Mouse (Mus musculus) heart, postnatal 10 days (tissue): ENCODE data around the gene Hoxa6. TPM values are rescaled to one million over a fixed set of nuclear protein-coding genes. Genes with fewer than 3 reads are reported as not detected.
A peak's percentile ranks its signal among the peaks of the same experiment; 100 is the strongest.

Source experiments
- DNase-seq, 2 experiments: peaks; one replicate each; pipeline ENCODE4 v3.0.0; 2021
- intact Hi-C: fragments of 180-260 bp; cut with DNase I; formaldehyde crosslinking; loops from one replicate; pipeline ENCODE4 v1.15.1; 2025
- total RNA-seq, 2 experiments: library from RNA; stranded (reverse); gene quantifications; 2 replicates each; pipeline ENCODE4 v1.2.3; 2021

Hoxa6 gene
- total RNA-seq, 2 experiments from 2014 or later, result not detected

- intact Hi-C loops, result no loop called here
- peak in 1 of 2 experiments; percentile 29 for DNase-seq
These were observed 20.2 kb upstream of the Hoxa6 start for GRCm38 (mm10) chr6:52228475-52229465.

DNA sequence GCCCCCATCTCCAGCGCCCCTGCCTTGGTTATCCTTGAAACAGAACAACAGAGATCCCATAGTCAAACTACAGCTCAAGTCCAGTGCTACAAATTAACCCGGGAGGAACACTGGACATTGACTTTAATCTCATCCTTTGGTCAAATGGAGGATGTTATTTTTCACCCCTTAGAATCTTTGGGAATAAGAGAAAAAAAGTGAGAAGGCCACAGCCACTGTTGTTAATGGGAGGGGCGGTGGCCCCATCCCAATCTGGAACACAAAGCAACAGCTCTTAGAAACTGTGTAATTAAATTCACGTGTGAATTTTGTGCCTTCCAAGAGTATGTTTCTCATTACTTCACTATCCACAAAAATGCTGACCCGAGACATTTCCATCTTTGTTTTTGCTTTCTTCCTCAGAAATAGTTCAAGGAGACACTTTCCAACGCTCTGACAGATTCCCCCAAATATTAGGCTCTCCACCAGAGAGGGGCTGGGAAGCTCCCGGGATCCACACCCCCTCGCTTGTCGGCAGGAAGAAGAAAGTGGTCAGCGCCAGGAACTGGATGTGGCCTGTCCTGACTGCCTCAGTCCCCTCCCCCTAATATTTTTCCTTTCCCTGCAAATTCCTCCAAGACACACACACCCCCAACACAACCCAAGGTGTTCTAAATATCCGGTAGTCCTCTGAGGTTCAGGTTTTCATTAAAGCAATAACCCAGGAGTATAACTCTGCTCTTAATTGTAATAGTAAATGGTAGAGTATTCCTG, 19.1 kb upstream of the Hoxa6 start:
- intact Hi-C loops, result no loop called here
- no peak for DNase-seq

- intact Hi-C loops, result no loop called here
- DNase-seq, result peak; percentile 23 to 24
These were observed 18.2 kb upstream of the Hoxa6 start for GRCm38 (mm10) chr6:52226569-52227257.

GRCm38 (mm10) chr6:52225612-52226568, 17.4 kb upstream of the Hoxa6 start:
- intact Hi-C loops, result no loop called here
- peak in 1 of 2 experiments; percentile 26 for DNase-seq

DNA sequence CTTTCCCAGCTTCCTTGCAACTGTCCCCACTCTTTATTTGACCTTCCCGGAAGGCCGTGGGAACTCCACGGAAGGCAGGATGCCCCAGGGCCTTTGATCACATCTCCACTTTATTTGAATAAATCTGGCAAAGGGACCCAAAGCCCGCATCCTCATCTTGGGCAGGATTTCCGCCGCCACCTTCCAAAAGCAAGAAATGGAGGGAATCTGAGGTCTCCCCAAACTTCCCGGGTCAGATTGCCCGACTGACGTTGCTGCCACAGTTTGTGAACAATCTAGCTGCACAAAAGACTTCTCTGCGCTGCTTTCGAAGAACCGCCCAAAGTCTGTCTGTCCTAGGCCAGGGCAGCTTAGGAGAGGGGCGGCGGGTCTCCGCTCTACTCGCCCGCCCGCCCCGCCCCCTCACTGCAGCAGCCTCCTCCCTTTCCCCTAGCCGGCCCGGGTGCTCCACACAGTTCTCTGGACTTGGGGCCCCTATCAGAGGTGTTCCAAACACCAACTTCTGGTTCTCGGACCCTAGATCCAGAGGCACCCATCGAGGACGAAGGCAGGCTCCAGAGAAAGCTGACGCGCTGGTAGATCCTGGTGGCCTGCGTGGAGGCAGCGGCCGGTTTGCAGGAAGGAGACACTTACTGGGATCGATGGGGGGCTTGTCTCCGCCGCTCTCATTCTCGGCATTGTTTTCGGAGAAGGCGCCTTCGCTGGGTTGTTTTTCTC, 16.5 kb upstream of the Hoxa6 start:
- DNase-seq, result no peak
- intact Hi-C loops, result loop anchor here (5.0 kb wide), 2 partner anchors 353 to 1043 kb away; no protein-coding TSS in a partner anchor

DNA sequence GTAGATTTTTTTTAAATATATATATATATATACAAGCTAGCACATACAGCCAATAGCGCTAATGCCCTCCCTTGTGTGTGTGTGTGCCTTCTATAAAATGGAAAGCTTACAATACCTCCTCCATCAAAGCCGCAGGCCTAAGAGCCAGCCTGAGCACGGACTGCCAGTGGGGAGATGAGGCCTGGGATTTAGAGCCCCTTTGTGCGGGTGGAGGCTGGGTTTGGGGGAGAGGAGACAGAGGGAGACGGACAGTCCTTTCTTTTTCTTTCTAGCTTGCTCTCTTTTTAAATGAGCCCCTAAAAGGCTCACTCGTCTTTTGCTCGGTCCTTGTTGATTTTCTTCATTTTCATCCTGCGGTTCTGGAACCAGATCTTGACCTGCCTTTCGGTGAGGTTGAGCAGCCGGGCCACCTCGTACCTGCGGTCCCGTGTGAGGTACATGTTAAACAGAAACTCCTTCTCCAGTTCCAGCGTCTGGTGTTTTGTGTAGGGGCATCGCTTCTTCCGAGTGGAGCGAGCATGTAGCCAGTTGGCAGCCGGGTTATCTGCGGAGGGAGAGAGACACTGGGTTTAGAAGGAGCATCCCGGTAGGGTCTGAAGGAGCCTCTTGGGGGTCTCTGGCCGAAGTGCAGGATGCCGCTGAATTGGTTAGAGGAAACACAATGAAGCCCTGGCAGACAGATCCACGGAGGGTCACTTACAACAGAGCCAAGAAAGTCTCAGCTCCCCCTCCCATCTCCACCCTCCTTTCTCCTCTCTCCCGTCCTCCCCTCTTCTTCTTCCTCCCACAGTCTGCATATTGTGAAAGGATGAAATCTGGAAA, 15.6 kb upstream of the Hoxa6 start:
- no peak for DNase-seq
- intact Hi-C loops, result loop anchor here (5.0 kb wide), 2 partner anchors 352 to 1042 kb away; no protein-coding TSS in a partner anchor

- intact Hi-C loops, result loop anchor here (5.0 kb wide), 2 partner anchors 350 to 1040 kb away; no protein-coding TSS in a partner anchor
- no peak for DNase-seq
These were observed 14.2 kb upstream of the Hoxa6 start for GRCm38 (mm10) chr6:52222729-52223128.

- DNase-seq, result no peak
These were observed 13.6 kb upstream of the Hoxa6 start for GRCm38 (mm10) chr6:52221993-52222685.

GRCm38 (mm10) chr6:52221337-52221992, 12.9 kb upstream of the Hoxa6 start, which contains the start of gene Hoxa7:
Hoxa7 (minus strand) TSS chr6:52221854.
- intact Hi-C loops, result loop anchor here (2.0 to 5.0 kb wide), 3 partner anchors 349 to 1039 kb away; no protein-coding TSS in a partner anchor
- peak; percentile 88 to 92 for DNase-seq

More at GRCm38 (mm10) chr6:52221993-52222685, 13.6 kb upstream of the Hoxa6 start:
- intact Hi-C loops, result loop anchor here (2.0 to 5.0 kb wide), 3 partner anchors 350 to 1040 kb away; no protein-coding TSS in a partner anchor

- intact Hi-C loops, result loop anchor here (2.0 to 5.0 kb wide), 3 partner anchors 349 to 1039 kb away; no protein-coding TSS in a partner anchor
- DNase-seq, result no peak
These were observed 12.4 kb upstream of the Hoxa6 start for GRCm38 (mm10) chr6:52220865-52221310.

- DNase-seq, result peak in 1 of 2 experiments; percentile 37
- intact Hi-C loops, result loop anchor here (2.0 to 5.0 kb wide), 3 partner anchors 348 to 1038 kb away; no protein-coding TSS in a partner anchor
These were observed 11.7 kb upstream of the Hoxa6 start for GRCm38 (mm10) chr6:52220003-52220864.

DNA sequence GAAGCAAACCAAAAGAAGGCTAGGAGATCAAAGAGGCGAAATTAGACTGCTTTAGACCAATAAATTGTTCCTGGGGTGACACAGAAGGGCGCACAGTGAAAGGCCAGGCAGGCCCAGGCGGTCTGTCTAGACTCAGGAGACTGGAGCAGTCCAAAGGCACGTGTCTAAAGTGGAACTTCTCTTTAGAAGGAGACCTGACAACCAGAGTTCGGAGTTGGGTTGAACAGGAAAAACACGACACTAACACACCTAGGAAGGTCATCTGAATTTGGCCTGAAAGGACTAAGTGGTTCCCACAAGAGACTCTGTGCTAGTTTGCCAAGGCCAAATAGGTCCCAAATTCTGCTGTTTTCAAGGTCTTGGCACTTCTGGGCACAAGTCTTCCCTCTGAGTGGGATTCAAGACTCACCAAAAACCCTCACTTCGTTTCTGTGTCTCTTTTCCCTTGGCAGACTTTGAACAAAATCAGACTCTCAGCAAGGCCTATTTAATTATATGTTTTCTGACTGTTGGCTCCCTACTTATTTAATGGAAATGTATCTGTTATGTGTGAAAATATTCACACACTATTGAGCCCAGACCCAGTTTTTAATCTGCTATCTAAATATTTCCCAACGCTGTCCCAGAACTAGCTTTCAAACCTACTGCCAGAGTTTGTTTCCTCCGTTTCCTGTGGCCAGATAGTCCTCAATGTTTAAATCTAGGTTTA, 10.9 kb upstream of the Hoxa6 start:
- intact Hi-C loops, result no loop called here

DNA sequence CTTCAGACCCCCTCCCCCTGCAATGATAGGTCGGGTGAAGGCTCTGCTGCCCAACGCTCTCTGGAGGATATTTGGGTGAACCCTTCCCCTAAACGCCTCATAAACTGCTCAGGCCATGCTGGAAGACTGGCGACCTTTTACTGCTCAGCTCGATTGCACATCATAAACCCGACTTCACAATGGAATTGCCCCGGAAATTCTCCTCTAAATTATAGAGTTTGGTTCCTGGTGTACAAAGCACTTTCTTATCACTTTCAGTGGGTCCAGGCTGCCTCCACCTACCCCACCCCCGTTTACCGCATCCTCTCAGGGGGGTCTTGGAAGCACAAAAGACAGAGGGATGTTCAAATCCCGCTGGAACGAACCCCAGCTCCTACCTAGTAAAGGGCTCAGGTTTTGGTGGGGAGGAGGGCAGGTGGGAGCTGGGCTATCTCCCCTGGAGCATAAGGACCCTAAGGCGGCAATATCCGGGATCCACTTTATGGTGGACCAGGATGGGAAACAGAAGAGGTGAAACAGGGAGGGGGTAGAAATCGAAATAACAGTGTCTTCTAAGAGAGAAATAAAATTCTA, 10.2 kb upstream of the Hoxa6 start:
- intact Hi-C loops, result no loop called here
- DNase-seq, result peak in 1 of 2 experiments; percentile 40

More for the DNA sequence above, 10.9 kb upstream of the Hoxa6 start:
- peak in 1 of 2 experiments; percentile 29 for DNase-seq
